Mouse (Mus musculus): Measurements from ENCODE around the gene Chkb.

Chkb gene

DNA sequence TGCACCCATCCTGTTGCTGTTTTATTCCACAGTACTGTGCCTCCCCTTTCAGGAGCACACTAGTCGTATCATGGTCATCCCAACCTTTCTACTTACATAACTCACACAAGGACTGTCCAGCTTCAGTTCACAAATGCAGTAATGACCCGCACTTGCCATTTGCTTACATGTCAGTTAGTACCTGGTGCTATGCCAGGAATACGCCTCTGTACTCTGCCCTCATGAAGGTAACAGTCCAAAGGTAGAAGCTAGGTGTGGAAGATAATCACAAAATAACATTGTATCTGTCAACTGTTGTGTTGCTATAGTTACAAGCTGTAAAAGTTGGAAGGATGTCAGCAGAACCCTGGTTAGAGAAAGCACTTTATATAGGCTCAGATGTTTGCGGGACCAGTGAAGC is 32.8 kb downstream of the Chkb start:
- DNase-seq: no peak

GRCm38 (mm10) chr15:89390081-89390480 is 39.6 kb downstream of the Chkb start:
- DNase-seq: no peak

DNA sequence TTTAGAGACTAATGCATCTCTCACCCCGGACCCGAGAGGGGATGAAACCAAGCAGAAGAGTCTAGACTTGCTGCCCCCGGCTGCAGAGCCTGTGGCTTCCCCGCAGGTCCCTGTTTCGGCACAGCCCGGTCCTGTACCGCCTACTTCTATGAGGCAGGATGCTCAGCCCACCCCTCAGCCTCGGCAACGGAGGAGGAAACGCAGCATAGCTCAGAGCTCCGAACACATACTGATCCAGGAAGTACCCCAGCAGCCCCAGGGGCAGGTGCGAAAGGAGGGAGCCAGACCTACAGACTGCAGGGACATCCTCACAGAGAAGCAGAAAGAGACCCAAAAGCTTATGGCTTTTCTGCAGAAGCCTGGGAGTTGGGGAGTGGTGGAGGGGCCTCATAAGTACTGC is 42.6 kb downstream of the Chkb start:
- peak; percentile 64 for DNase-seq

GRCm38 (mm10) chr15:89384617-89385016 is 45.1 kb downstream of the Chkb start, which contains the start of gene Klhdc7b:
TSS of gene Klhdc7b (plus strand) at chr15:89384917.
- no peak for DNase-seq

- peak; percentile 53 for DNase-seq
Observed at GRCm38 (mm10) chr15:89379429-89379828, 50.3 kb downstream of the Chkb start.

- peak; percentile 51 for DNase-seq
Observed at GRCm38 (mm10) chr15:89378831-89379401, 50.8 kb downstream of the Chkb start, which contains the start of gene Odf3b. TSS of gene Odf3b (minus strand) at chr15:89379282.

- peak; percentile 35 for DNase-seq
Observed at GRCm38 (mm10) chr15:89377938-89378828, 51.5 kb downstream of the Chkb start.

DNA sequence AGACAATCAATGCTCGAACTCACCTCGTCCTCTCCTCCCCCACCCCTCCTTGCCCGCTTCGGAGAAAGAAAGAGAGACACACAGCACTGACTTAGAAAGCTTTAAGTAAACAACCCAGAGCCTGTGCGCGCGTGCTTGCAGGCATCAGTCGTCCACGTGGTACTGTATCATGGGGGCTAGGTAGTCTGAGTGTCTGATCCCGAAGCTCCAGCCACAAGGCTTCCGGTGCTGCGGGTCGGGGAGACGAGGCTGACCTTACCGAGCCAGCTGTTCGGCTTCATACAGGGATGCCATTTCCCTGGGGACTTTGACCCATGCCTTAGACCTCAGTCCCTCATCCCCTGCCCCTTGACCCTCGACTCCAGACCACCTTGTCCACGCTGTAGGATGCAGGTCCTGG is 52.3 kb downstream of the Chkb start:
- DNase-seq: no peak

DNA sequence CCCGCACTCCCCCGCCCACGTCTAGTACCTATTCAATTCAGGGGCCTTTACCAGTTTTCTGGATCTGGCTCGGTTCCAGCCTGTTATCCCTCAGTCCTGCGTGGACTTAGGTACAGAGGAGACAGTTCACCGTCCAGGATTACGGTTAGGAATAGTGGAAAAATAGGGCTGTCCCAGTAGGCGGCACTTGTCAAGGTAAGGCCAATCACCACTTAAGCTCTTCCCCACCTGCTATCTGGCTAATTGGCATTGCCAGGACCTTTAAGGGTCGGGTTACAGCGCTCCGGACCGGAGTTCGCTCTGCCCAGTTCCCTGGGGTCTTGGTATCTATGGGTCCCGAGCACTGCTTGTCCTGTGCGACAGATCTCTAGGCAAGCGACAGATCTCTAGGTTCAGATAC is 52.8 kb downstream of the Chkb start, which contains the start of gene Tymp:
Gene Tymp, minus strand, starts transcription at position 83 of the 400 bp plus-strand sequence.
- DNase-seq: no peak

Data from thymus, postnatal 4 days (tissue).